Mouse (Mus musculus) intestine, embryonic 15.5 days (tissue): ENCODE data around the gene Gm17467. TPM values are rescaled to one million over a fixed set of nuclear protein-coding genes. Genes with fewer than 3 reads are reported as not detected.
"Not testable (repeated sequence)": the region's sequence is repeated elsewhere in the genome, so short reads cannot be mapped to it uniquely, and the experiment has no call there.

Source experiments
- ATAC-seq: fragments of 200-750 bp; cut with Nextera tagmentation; 2 replicates; pipeline ENCODE4 v1.8.0; 2017; ENCODE audit warnings: moderate TSS enrichment, moderate library complexity
- H3K27ac ChIP-seq: fragments of 300-500 bp; sonication (generic); 2 replicates; pipeline ENCODE4 v1.5.1; 2015; ENCODE audit warnings: mild to moderate bottlenecking, inconsistent platforms
- H3K27me3 ChIP-seq: fragments of 300-500 bp; sonication (generic); replicated peaks from 2 replicates; pipeline ENCODE4 v1.6.1; 2015; ENCODE audit warnings: inconsistent platforms
- H3K36me3 ChIP-seq: fragments of 300-500 bp; sonication (generic); 2 replicates; pipeline ENCODE4 v1.6.1; 2015; ENCODE audit warnings: inconsistent platforms
- H3K4me1 ChIP-seq: fragments of 300-500 bp; sonication (generic); replicated peaks from 2 replicates; pipeline ENCODE4 v1.6.1; 2015; ENCODE audit warnings: inconsistent platforms
- H3K4me2 ChIP-seq: fragments of 300-500 bp; sonication (generic); replicated peaks from 2 replicates; pipeline ENCODE4 v1.6.1; 2015; ENCODE audit warnings: mild to moderate bottlenecking, inconsistent platforms
- H3K4me3 ChIP-seq: fragments of 300-500 bp; sonication (generic); replicated peaks from 2 replicates; pipeline ENCODE4 v1.5.1; 2015; ENCODE audit warnings: inconsistent platforms
- H3K9ac ChIP-seq: fragments of 300-500 bp; sonication (generic); 2 replicates; pipeline ENCODE4 v1.6.1; 2015; ENCODE audit warnings: inconsistent platforms
- H3K9me3 ChIP-seq: fragments of 300-500 bp; sonication (generic); 2 replicates; pipeline ENCODE4 v1.6.1; 2016; ENCODE audit warnings: inconsistent platforms
- WGBS: fragments of 180-500 bp; shearing (Covaris S2); methylation state at CpG from one replicate; pipeline ENCODE4 v1.1.7; 2015; 5-methylcytosine and 5-hydroxymethylcytosine counted together
- polyA plus RNA-seq: library from polyadenylated mRNA; unstranded; fragments of >200 nt; fragmentation: Nextera tagmentation; extraction: Ambion mirVana; gene quantifications from 2 replicates; pipeline ENCODE4 v1.2.1, GENCODE M21; 2015

Gene Gm17467
- not detected in 2 replicates for polyA plus RNA-seq

GRCm38 (mm10) chrX:123704691-123705090, at the start of gene Gm17467:
TSS of gene Gm17467 (minus strand) at chrX:123704791.
- not testable (repeated sequence) for ATAC-seq, H3K4me1 ChIP-seq, H3K27me3 ChIP-seq, H3K9me3 ChIP-seq, H3K9ac ChIP-seq, H3K27ac ChIP-seq, H3K4me3 ChIP-seq, H3K36me3 ChIP-seq, H3K4me2 ChIP-seq
- no CpG with 5 or more reads among the region's 3 CpGs for WGBS

Other genes starting within 250 kb of the Gm17467 start
- gene Cldn34c2, start 123.1 kb downstream of the Gm17467 start, polyA plus RNA-seq = not detected in 2 replicates
- not detected in 2 replicates for gene Cldn34c3, start 88.9 kb upstream of the Gm17467 start, polyA plus RNA-seq